Mouse (Mus musculus) cortical plate, adult 2 months (tissue): ENCODE results near the gene Brinp2.

Source experiments
- CTCF ChIP-seq: fragments of 200-500 bp; IDR thresholded peaks from 2 replicates; pipeline ENCODE4 v1.5.1; 2011; ENCODE audit warnings: mild to moderate bottlenecking, control low read depth, low read length; ENCODE audit not compliant: insufficient read depth; ENCODE audit errors: extremely low read depth
- POLR2A ChIP-seq: fragments of 200-500 bp; IDR thresholded peaks from 2 replicates; pipeline ENCODE4 v1.6.1; 2011; ENCODE audit warnings: mild to moderate bottlenecking, low read length, control low read depth; ENCODE audit not compliant: insufficient read depth; ENCODE audit errors: extremely low read depth

GRCm38 (mm10) chr1:158226689-158227088 lies 129.4 kb downstream of the Brinp2 start:
- TF ChIP-seq CTCF (no peak), POLR2A (no peak)
